Mouse (Mus musculus): Measurements from ENCODE around the gene Wfdc3. TPM values are rescaled to one million over a fixed set of nuclear protein-coding genes. Genes with fewer than 3 reads are reported as not detected.

Gene Wfdc3
- polyA plus RNA-seq, 1 experiment from 2014 or later: 0.46 TPM

DNA sequence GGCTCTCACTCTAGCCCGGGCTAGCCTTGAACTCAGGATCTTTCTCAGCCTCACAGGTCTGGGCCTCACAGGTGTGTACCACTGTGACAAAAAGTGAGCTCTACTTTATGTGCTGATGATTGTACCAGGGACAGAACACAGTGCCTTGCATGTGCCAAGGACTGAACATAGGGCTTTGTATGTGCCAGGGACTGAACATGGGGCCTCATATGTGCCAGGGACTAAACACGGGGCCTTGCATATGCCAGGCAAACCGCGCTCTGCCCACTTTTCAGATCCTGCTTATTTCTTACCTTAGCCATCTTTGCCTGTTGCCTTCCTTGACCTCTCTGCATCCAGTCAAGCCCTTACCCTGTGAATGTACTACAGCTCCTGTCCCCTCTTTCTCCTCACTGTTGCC lies 16.2 kb upstream of the Wfdc3 start:
- WGBS: 96% methylated on average over 4 of the region's 4 CpGs
- no peak overlapping the region for H3K9ac ChIP-seq (replicated peaks; ENCODE audit: low read length)
- no peak overlapping the region for H3K4me3 ChIP-seq (ENCODE audit: low read depth, low read length)
- H3K9me3 ChIP-seq (replicated peaks; ENCODE audit: control insufficient read depth, low read length): no peaks in the 10 kb centered on the region
- ATAC-seq (replicated peaks; ENCODE audit: insufficient number of reproducible peaks, low FRiP score, low TSS enrichment, low read depth): no peak
- H3K27ac ChIP-seq (replicated peaks; ENCODE audit: low read depth, low read length): no peak overlapping the region
- H3K27me3 ChIP-seq (ENCODE audit: control insufficient read depth, insufficient read depth, low read length): no peaks in the 10 kb centered on the region
- no peak for DNase-seq (ENCODE audit: low spot score)
- H3K4me1 ChIP-seq (ENCODE audit: control insufficient read depth, insufficient read depth, low read length): no peaks in the 10 kb centered on the region
- H3K4me2 ChIP-seq (ENCODE audit: low read depth, low read length): no peak overlapping the region
- peaks cover 20% of the 10 kb centered on the region for H3K36me3 ChIP-seq (replicated peaks; ENCODE audit: control insufficient read depth, insufficient read depth, low read depth, low read length)

DNA sequence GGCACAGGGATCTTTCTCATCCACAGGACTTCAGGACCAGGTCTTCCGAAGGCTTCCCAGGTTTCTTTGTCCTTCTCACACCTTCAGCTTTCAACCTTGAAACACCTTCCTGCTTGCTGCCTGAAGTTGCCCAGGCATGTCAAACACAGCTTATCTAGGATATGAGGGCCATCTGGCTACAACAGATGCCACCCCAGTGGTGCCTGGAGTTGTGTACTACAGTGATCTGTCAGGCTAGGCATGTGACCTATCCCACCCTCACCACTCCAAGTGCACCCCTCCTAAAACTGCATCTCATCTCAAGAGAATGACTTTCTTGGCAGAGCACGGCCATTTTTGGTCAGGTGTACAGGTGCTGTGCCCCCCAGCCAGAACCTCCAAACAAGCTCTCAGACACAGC lies 15.8 kb upstream of the Wfdc3 start:
- Histone ChIP-seq H3K4me1 (ENCODE audit: control insufficient read depth, insufficient read depth, low read length) (no peaks in the 10 kb centered on the region), H3K4me2 (ENCODE audit: low read depth, low read length) (no peak overlapping the region)
- ATAC-seq (replicated peaks; ENCODE audit: insufficient number of reproducible peaks, low FRiP score, low TSS enrichment, low read depth): no peak

DNA sequence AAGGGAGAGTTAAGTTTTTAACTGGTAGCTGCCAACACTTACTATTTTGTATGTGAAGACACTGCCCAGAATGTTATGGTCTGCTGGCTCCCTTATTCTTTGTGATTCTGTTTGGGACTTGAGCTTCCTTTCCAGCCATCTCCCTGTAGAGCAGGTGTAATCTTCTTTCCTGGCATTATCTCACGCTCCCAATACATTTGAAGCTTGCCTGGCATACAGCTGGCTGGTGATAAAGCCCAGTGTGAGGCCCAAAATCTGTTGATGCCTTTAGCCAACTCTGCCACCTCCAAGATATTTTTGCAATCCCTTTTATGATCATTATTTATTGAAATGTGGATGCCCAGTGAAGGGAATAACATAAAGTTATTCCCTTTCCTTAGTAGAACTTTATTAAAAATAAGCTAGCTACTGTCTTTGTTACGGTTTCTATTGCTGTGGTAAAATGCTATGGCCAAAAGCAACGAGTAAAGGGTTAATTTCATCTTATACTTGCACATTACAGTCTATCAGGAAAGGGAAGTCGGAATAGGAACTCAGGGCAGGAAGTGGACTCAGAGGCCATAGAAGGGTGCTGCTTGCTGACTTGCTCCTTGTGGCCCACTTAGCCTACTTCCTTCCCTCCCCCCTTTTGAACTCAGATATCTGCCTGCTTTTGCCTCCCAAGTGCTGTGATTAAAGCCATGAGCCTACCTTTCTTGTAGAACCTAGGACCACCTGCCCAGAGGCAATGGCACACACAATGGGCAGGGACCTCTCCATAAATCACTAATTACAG lies 14.5 kb upstream of the Wfdc3 start:
- Histone ChIP-seq H3K27ac (replicated peaks; ENCODE audit: low read depth, low read length) (no peak overlapping the region), H3K4me1 (ENCODE audit: control insufficient read depth, insufficient read depth, low read length) (no peaks in the 10 kb centered on the region), H3K9me3 (replicated peaks; ENCODE audit: control insufficient read depth, low read length) (no peaks in the 10 kb centered on the region), H3K9ac (replicated peaks; ENCODE audit: low read length) (no peak overlapping the region), H3K4me3 (ENCODE audit: low read depth, low read length) (no peak overlapping the region), H3K27me3 (ENCODE audit: control insufficient read depth, insufficient read depth, low read length) (no peaks in the 10 kb centered on the region), H3K36me3 (replicated peaks; ENCODE audit: control insufficient read depth, insufficient read depth, low read depth, low read length) (peaks cover 24% of the 10 kb centered on the region), H3K4me2 (ENCODE audit: low read depth, low read length) (no peak overlapping the region)
- DNase-seq (ENCODE audit: low spot score) (no peak), ATAC-seq (replicated peaks; ENCODE audit: insufficient number of reproducible peaks, low FRiP score, low TSS enrichment, low read depth) (no peak)
- 83% methylated on average over 4 of the region's 4 CpGs for WGBS

More for the DNA sequence above, 15.8 kb upstream of the Wfdc3 start:
- Histone ChIP-seq H3K9ac (replicated peaks; ENCODE audit: low read length) (no peak overlapping the region), H3K27ac (replicated peaks; ENCODE audit: low read depth, low read length) (no peak overlapping the region), H3K9me3 (replicated peaks; ENCODE audit: control insufficient read depth, low read length) (no peaks in the 10 kb centered on the region), H3K36me3 (replicated peaks; ENCODE audit: control insufficient read depth, insufficient read depth, low read depth, low read length) (peaks cover 20% of the 10 kb centered on the region), H3K4me3 (ENCODE audit: low read depth, low read length) (no peak overlapping the region), H3K27me3 (ENCODE audit: control insufficient read depth, insufficient read depth, low read length) (no peaks in the 10 kb centered on the region)
- 92% methylated on average over 2 of the region's 2 CpGs for WGBS
- DNase-seq (ENCODE audit: low spot score): no peak

DNA sequence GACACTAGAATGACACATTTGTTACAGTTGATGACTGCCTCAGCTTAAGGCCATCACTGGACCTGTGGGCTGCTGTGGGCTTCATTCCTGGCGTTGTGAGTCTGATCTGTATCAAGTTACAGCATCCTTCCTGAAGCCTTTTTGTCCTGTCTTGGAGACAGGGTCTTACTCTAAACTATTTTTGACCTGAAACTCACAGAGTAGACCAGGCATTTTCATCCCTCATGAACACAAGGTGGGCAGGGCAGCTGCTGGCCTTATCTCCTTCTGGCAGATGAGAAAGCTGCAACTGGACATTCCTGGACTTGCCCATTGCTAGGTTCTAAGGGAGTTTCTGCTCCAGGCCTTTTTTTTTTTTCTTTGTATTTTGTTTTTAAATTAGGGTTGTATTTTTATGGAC lies 13.0 kb upstream of the Wfdc3 start:
- Histone ChIP-seq H3K4me3 (ENCODE audit: low read depth, low read length) (no peak overlapping the region), H3K4me1 (ENCODE audit: control insufficient read depth, insufficient read depth, low read length) (no peaks in the 10 kb centered on the region), H3K27me3 (ENCODE audit: control insufficient read depth, insufficient read depth, low read length) (no peaks in the 10 kb centered on the region), H3K27ac (replicated peaks; ENCODE audit: low read depth, low read length) (no peak overlapping the region), H3K36me3 (replicated peaks; ENCODE audit: control insufficient read depth, insufficient read depth, low read depth, low read length) (peaks cover 26% of the 10 kb centered on the region), H3K9me3 (replicated peaks; ENCODE audit: control insufficient read depth, low read length) (no peaks in the 10 kb centered on the region), H3K4me2 (ENCODE audit: low read depth, low read length) (no peak overlapping the region), H3K9ac (replicated peaks; ENCODE audit: low read length) (no peak overlapping the region)
- no peak for DNase-seq (ENCODE audit: low spot score)
- 60% methylated on average over 1 of the region's 1 CpGs for WGBS
- ATAC-seq (replicated peaks; ENCODE audit: insufficient number of reproducible peaks, low FRiP score, low TSS enrichment, low read depth): no peak

DNA sequence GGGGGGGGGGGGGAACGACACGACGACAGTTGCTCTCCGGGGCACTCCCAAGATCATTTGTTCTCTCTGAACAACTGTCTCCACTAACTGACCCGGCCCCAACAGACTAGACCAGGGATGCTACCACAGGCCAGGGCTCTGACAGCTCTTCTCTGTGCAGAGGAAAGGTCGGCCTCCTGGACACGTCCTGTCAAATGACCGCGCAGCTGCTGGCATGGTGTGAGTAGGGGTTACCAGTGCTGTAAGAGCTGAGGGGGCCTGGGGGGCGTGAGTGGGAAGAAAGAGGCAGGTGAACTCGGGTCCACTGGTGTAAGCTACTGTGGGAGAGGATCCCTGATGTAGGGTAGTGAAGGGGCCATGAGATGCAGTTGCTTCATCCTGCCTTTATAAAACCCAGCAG lies 12.1 kb upstream of the Wfdc3 start:
- no peaks in the 10 kb centered on the region for H3K4me1 ChIP-seq (ENCODE audit: control insufficient read depth, insufficient read depth, low read length)
- H3K9me3 ChIP-seq (replicated peaks; ENCODE audit: control insufficient read depth, low read length): no peaks in the 10 kb centered on the region
- H3K27me3 ChIP-seq (ENCODE audit: control insufficient read depth, insufficient read depth, low read length): no peaks in the 10 kb centered on the region
- H3K27ac ChIP-seq (replicated peaks; ENCODE audit: low read depth, low read length): no peak overlapping the region
- H3K36me3 ChIP-seq (replicated peaks; ENCODE audit: control insufficient read depth, insufficient read depth, low read depth, low read length): peaks cover 23% of the 10 kb centered on the region
- no peak overlapping the region for H3K4me3 ChIP-seq (ENCODE audit: low read depth, low read length)
- H3K4me2 ChIP-seq (ENCODE audit: low read depth, low read length): no peak overlapping the region
- no peak overlapping the region for H3K9ac ChIP-seq (replicated peaks; ENCODE audit: low read length)
- 89% methylated on average over 11 of the region's 11 CpGs for whole genome bisulfite sequencing
- DNase-seq (ENCODE audit: low spot score) (no peak), ATAC-seq (replicated peaks; ENCODE audit: insufficient number of reproducible peaks, low FRiP score, low TSS enrichment, low read depth) (no peak)

DNA sequence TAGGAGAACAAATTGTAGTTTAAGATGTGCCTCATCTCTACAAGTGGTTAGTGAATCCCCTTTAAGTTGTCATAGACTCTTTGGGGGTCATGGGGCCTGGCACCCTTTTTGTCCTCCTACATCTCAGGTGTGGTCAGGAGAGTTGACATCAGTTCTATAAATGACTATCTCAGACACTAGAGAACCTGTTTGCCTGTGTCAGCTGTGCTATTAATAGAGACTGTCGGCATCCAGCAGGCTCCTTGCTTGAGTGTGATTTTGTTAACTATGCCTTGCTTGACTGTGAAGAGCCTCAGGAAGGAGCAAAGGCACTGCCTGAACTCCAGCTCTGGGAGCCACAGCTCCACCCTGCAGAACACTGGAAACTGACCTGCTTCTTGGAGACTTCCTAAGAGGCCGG lies 9.1 kb upstream of the Wfdc3 start:
- Histone ChIP-seq H3K4me3 (ENCODE audit: low read depth, low read length) (no peak overlapping the region), H3K4me2 (ENCODE audit: low read depth, low read length) (no peak overlapping the region), H3K27me3 (ENCODE audit: control insufficient read depth, insufficient read depth, low read length) (no peaks in the 10 kb centered on the region), H3K36me3 (replicated peaks; ENCODE audit: control insufficient read depth, insufficient read depth, low read depth, low read length) (peaks cover 15% of the 10 kb centered on the region), H3K27ac (replicated peaks; ENCODE audit: low read depth, low read length) (no peak overlapping the region), H3K9me3 (replicated peaks; ENCODE audit: control insufficient read depth, low read length) (no peaks in the 10 kb centered on the region), H3K9ac (replicated peaks; ENCODE audit: low read length) (no peak overlapping the region), H3K4me1 (ENCODE audit: control insufficient read depth, insufficient read depth, low read length) (no peaks in the 10 kb centered on the region)
- no peak for ATAC-seq (replicated peaks; ENCODE audit: insufficient number of reproducible peaks, low FRiP score, low TSS enrichment, low read depth)
- no peak for DNase-seq (ENCODE audit: low spot score)
- 93% methylated on average over 2 of the region's 2 CpGs for WGBS

DNA sequence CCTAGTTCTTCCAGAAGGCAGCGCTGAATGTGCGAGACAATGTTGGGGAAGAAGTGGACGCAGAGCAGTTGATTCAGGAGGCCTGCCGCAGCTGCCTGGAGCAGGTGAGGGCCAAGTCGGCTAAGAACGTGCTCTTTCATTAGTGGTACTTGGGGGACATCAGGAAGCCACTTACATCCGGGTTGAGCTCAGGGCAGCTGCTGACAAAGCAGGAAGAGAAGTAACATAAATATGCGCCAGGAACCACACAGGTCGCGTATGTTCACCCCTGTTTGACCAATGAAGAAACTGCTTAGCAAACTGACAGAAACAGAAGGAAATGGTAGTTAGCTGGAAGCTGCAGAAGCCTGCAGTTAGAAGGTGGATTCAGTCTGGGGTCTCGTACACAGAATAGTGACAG lies 8.4 kb upstream of the Wfdc3 start:
- Histone ChIP-seq H3K4me2 (ENCODE audit: low read depth, low read length) (no peak overlapping the region), H3K27ac (replicated peaks; ENCODE audit: low read depth, low read length) (no peak overlapping the region), H3K4me3 (ENCODE audit: low read depth, low read length) (no peak overlapping the region), H3K9me3 (replicated peaks; ENCODE audit: control insufficient read depth, low read length) (no peaks in the 10 kb centered on the region), H3K27me3 (ENCODE audit: control insufficient read depth, insufficient read depth, low read length) (no peaks in the 10 kb centered on the region), H3K36me3 (replicated peaks; ENCODE audit: control insufficient read depth, insufficient read depth, low read depth, low read length) (peaks cover 15% of the 10 kb centered on the region), H3K4me1 (ENCODE audit: control insufficient read depth, insufficient read depth, low read length) (no peaks in the 10 kb centered on the region), H3K9ac (replicated peaks; ENCODE audit: low read length) (no peak overlapping the region)
- 88% methylated on average over 11 of the region's 11 CpGs for WGBS
- ATAC-seq (replicated peaks; ENCODE audit: insufficient number of reproducible peaks, low FRiP score, low TSS enrichment, low read depth) (no peak), DNase-seq (ENCODE audit: low spot score) (no peak)

DNA sequence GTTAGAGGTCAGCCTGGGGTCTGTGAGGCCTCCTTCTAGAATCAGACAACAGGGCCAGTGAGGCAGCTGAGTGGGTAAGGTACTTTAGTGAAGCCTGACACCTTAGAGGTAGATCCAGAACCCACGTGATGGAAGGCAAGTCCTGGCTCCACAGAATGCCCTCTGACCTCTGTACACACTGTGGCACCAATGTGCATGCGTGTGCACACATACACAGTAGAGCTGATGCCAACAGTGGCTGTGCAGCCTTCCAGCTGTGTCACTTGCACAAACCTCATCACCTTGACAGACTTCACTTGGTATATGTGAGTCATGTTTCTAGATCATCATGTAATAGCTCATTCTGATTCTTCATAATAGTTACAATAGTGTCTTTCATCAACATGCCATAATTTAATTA lies 6.7 kb upstream of the Wfdc3 start:
- no peak for ATAC-seq (replicated peaks; ENCODE audit: insufficient number of reproducible peaks, low FRiP score, low TSS enrichment, low read depth)
- WGBS: 82% methylated on average over 2 of the region's 2 CpGs
- Histone ChIP-seq H3K9ac (replicated peaks; ENCODE audit: low read length) (no peak overlapping the region), H3K4me1 (ENCODE audit: control insufficient read depth, insufficient read depth, low read length) (no peaks in the 10 kb centered on the region), H3K36me3 (replicated peaks; ENCODE audit: control insufficient read depth, insufficient read depth, low read depth, low read length) (peaks cover 6% of the 10 kb centered on the region), H3K4me3 (ENCODE audit: low read depth, low read length) (no peak overlapping the region), H3K4me2 (ENCODE audit: low read depth, low read length) (no peak overlapping the region), H3K9me3 (replicated peaks; ENCODE audit: control insufficient read depth, low read length) (no peaks in the 10 kb centered on the region), H3K27ac (replicated peaks; ENCODE audit: low read depth, low read length) (no peak overlapping the region), H3K27me3 (ENCODE audit: control insufficient read depth, insufficient read depth, low read length) (no peaks in the 10 kb centered on the region)
- DNase-seq (ENCODE audit: low spot score): no peak

Data from embryonic facial prominence, embryonic 11.5 days (tissue).